Mouse (Mus musculus): ENCODE results near the gene Kif3b.

Gene Kif3b

GRCm38 (mm10) chr2:153345071-153345453, 53.8 kb downstream of the Kif3b start:
- Histone ChIP-seq H3K36me3 (ENCODE audit: insufficient read depth, low read length) (peaks cover 31% of the 10 kb centered on the region), H3K27me3 (ENCODE audit: insufficient read depth, low read length) (no peaks in the 10 kb centered on the region), H3K4me1 (replicated peaks; ENCODE audit: low read depth, low read length) (peaks cover 52% of the 10 kb centered on the region), H3K4me3 (replicated peaks; ENCODE audit: low read length) (peak overlapping the region; percentile 80), H3K9me3 (ENCODE audit: low read length) (no peaks in the 10 kb centered on the region)
- TF ChIP-seq NANOG (IDR thresholded peaks at IDR 0.05; ENCODE audit: borderline replicate concordance, low read length), result no peak
- TF ChIP-seq POU5F1 (IDR thresholded peaks at IDR 0.05; ENCODE audit: borderline replicate concordance, low read length), result no peak
- TF ChIP-seq CTCF (conservative IDR thresholded peaks at IDR 0.05; ENCODE audit: low read length), result no peak

GRCm38 (mm10) chr2:153345454-153346220, 54.4 kb downstream of the Kif3b start, which contains the start of gene Asxl1:
Gene Asxl1 (plus strand): TSS chr2:153345829.
- H3K27me3 ChIP-seq (ENCODE audit: insufficient read depth, low read length), result no peaks in the 10 kb centered on the region
- peaks cover 58% of the 10 kb centered on the region for H3K4me1 ChIP-seq (replicated peaks; ENCODE audit: low read depth, low read length)
- no peaks in the 10 kb centered on the region for H3K9me3 ChIP-seq (ENCODE audit: low read length)
- H3K36me3 ChIP-seq (ENCODE audit: insufficient read depth, low read length), result peaks cover 37% of the 10 kb centered on the region
- TF ChIP-seq NANOG (IDR thresholded peaks at IDR 0.05; ENCODE audit: borderline replicate concordance, low read length) (no peak), POU5F1 (IDR thresholded peaks at IDR 0.05; ENCODE audit: borderline replicate concordance, low read length) (no peak), CTCF (conservative IDR thresholded peaks at IDR 0.05; ENCODE audit: low read length) (no peak)
- H3K4me3 ChIP-seq (replicated peaks; ENCODE audit: low read length), result peak within 1 kb of the TSS; percentile 91

- TF ChIP-seq NANOG (IDR thresholded peaks at IDR 0.05; ENCODE audit: borderline replicate concordance, low read length) (no peak; the same call in 1 of the 2 replicates), CTCF (conservative IDR thresholded peaks at IDR 0.05; ENCODE audit: low read length) (no peak), POU5F1 (IDR thresholded peaks at IDR 0.05; ENCODE audit: borderline replicate concordance, low read length) (no peak; the same call in 1 of the 2 replicates)
- H3K36me3 ChIP-seq (ENCODE audit: insufficient read depth, low read length), result peaks cover 45% of the 10 kb centered on the region
These were observed 55.3 kb downstream of the Kif3b start for GRCm38 (mm10) chr2:153346221-153347182.

GRCm38 (mm10) chr2:153347183-153347781, 56.1 kb downstream of the Kif3b start:
- Histone ChIP-seq H3K4me3 (replicated peaks; ENCODE audit: low read length) (peak overlapping the region; percentile 91), H3K4me1 (replicated peaks; ENCODE audit: low read depth, low read length) (peaks cover 74% of the 10 kb centered on the region), H3K9me3 (ENCODE audit: low read length) (no peaks in the 10 kb centered on the region), H3K27me3 (ENCODE audit: insufficient read depth, low read length) (no peaks in the 10 kb centered on the region), H3K36me3 (ENCODE audit: insufficient read depth, low read length) (peaks cover 53% of the 10 kb centered on the region)
- TF ChIP-seq POU5F1 (IDR thresholded peaks at IDR 0.05; ENCODE audit: borderline replicate concordance, low read length), result no peak

More at GRCm38 (mm10) chr2:153346221-153347182, 55.3 kb downstream of the Kif3b start:
- H3K9me3 ChIP-seq (ENCODE audit: low read length), result no peaks in the 10 kb centered on the region
- peak overlapping the region; percentile 91 for H3K4me3 ChIP-seq (replicated peaks; ENCODE audit: low read length)
- H3K27me3 ChIP-seq (ENCODE audit: insufficient read depth, low read length), result no peaks in the 10 kb centered on the region
- peaks cover 67% of the 10 kb centered on the region for H3K4me1 ChIP-seq (replicated peaks; ENCODE audit: low read depth, low read length)

- no peaks in the 10 kb centered on the region for H3K27me3 ChIP-seq (ENCODE audit: insufficient read depth, low read length)
- no peaks in the 10 kb centered on the region for H3K9me3 ChIP-seq (ENCODE audit: low read length)
- H3K4me1 ChIP-seq (replicated peaks; ENCODE audit: low read depth, low read length), result peaks cover 73% of the 10 kb centered on the region
- peaks cover 63% of the 10 kb centered on the region for H3K36me3 ChIP-seq (ENCODE audit: insufficient read depth, low read length)
- H3K4me3 ChIP-seq (replicated peaks; ENCODE audit: low read length), result peak overlapping the region; percentile 91
- TF ChIP-seq POU5F1 (IDR thresholded peaks at IDR 0.05; ENCODE audit: borderline replicate concordance, low read length) (no peak), CTCF (conservative IDR thresholded peaks at IDR 0.05; ENCODE audit: low read length) (no peak), NANOG (IDR thresholded peaks at IDR 0.05; ENCODE audit: borderline replicate concordance, low read length) (no peak)
These were observed 57.1 kb downstream of the Kif3b start for GRCm38 (mm10) chr2:153348100-153348831.

- Histone ChIP-seq H3K4me3 (replicated peaks; ENCODE audit: low read length) (0 out of 2 replicates have a peak overlapping the region, but pooled peaks have one; percentile 45), H3K36me3 (ENCODE audit: insufficient read depth, low read length) (peaks cover 79% of the 10 kb centered on the region), H3K9me3 (ENCODE audit: low read length) (no peaks in the 10 kb centered on the region), H3K4me1 (replicated peaks; ENCODE audit: low read depth, low read length) (peaks cover 72% of the 10 kb centered on the region), H3K27me3 (ENCODE audit: insufficient read depth, low read length) (no peaks in the 10 kb centered on the region)
- TF ChIP-seq POU5F1 (IDR thresholded peaks at IDR 0.05; ENCODE audit: borderline replicate concordance, low read length) (no peak), CTCF (conservative IDR thresholded peaks at IDR 0.05; ENCODE audit: low read length) (no peak), NANOG (IDR thresholded peaks at IDR 0.05; ENCODE audit: borderline replicate concordance, low read length) (no peak)
These were observed 59.5 kb downstream of the Kif3b start for GRCm38 (mm10) chr2:153350552-153351181.

- no peak overlapping the region for H3K4me3 ChIP-seq (replicated peaks; ENCODE audit: low read length)
- H3K4me1 ChIP-seq (replicated peaks; ENCODE audit: low read depth, low read length), result peaks cover 59% of the 10 kb centered on the region
- H3K9me3 ChIP-seq (ENCODE audit: low read length), result no peaks in the 10 kb centered on the region
- H3K36me3 ChIP-seq (ENCODE audit: insufficient read depth, low read length), result peaks cover 96% of the 10 kb centered on the region
- no peak for TF ChIP-seq NANOG (IDR thresholded peaks at IDR 0.05; ENCODE audit: borderline replicate concordance, low read length)
- TF ChIP-seq POU5F1 (IDR thresholded peaks at IDR 0.05; ENCODE audit: borderline replicate concordance, low read length), result no peak
- TF ChIP-seq CTCF (conservative IDR thresholded peaks at IDR 0.05; ENCODE audit: low read length), result no peak
- H3K27me3 ChIP-seq (ENCODE audit: insufficient read depth, low read length), result no peaks in the 10 kb centered on the region
These were observed 63.4 kb downstream of the Kif3b start for GRCm38 (mm10) chr2:153354648-153355047.

Measured in E14TG2a.4 (cell line).